Mouse (Mus musculus) embryonic fibroblast, embryonic 13.5 days (primary cell): ENCODE data around the gene Calu.

Experiments used
- CTCF ChIP-seq: IDR thresholded peaks from 2 replicates; pipeline ENCODE4 v1.5.1; 2011; ENCODE audit warnings: mild to moderate bottlenecking, control low read depth, low read length, moderate library complexity, borderline replicate concordance; ENCODE audit not compliant: insufficient read depth
- POLR2A ChIP-seq: IDR thresholded peaks from 2 replicates; pipeline ENCODE4 v1.6.1; 2011; ENCODE audit warnings: low read depth, mild to moderate bottlenecking, control low read depth, low read length, moderate library complexity

GRCm38 (mm10) chr6:29359386-29359785, 11.5 kb downstream of the Calu start:
- TF ChIP-seq CTCF (no peak), POLR2A (no peak)
